Mouse (Mus musculus): Measurements from ENCODE around the gene 1700057G04Rik. TPM values are rescaled to one million over a fixed set of nuclear protein-coding genes. Genes with fewer than 3 reads are reported as not detected.

The 1700057G04Rik gene
- not detected in 2 replicates for polyA plus RNA-seq (2015; fragmentation: Nextera tagmentation; extraction: Ambion mirVana)

GRCm38 (mm10) chr9:92309077-92309476 lies at the start of gene 1700057G04Rik:
Gene 1700057G04Rik, plus strand, starts transcription at chr9:92309377.

GRCm38 (mm10) chr9:92275486-92276207 lies 33.5 kb upstream of the 1700057G04Rik start, which contains the start of gene Plscr2:
Gene Plscr2, plus strand, starts transcription at chr9:92275602.

Other genes with a start within 250 kb of the 1700057G04Rik start
- gene Plscr5, start 116.4 kb upstream of the 1700057G04Rik start, polyA plus RNA-seq (2015; fragmentation: Nextera tagmentation; extraction: Ambion mirVana), result not detected in 2 replicates
- 26.2 and 28.4 TPM in 2 replicates for gene Plscr1, start 59.6 kb upstream of the 1700057G04Rik start, polyA plus RNA-seq (2015; fragmentation: Nextera tagmentation; extraction: Ambion mirVana)
- gene Plscr2, start 33.8 kb upstream of the 1700057G04Rik start, polyA plus RNA-seq (2015; fragmentation: Nextera tagmentation; extraction: Ambion mirVana), result 4.4 and 5.6 TPM in 2 replicates
- 10.9 and 13.8 TPM in 2 replicates for gene Plscr4, start 148.0 kb downstream of the 1700057G04Rik start, polyA plus RNA-seq (2015; fragmentation: Nextera tagmentation; extraction: Ambion mirVana)
- gene Plod2, start 232.8 kb downstream of the 1700057G04Rik start, polyA plus RNA-seq (2015; fragmentation: Nextera tagmentation; extraction: Ambion mirVana), result 10.2 and 11.7 TPM in 2 replicates

All from spleen, postnatal 0 days (tissue).